Mouse (Mus musculus) neural tube, embryonic 15.5 days (tissue): Measurements from ENCODE around the gene Slco1a5. TPM values are rescaled to one million over a fixed set of nuclear protein-coding genes. Genes with fewer than 3 reads are reported as not detected.
A peak's percentile ranks its signal among the peaks of the same experiment; 100 is the strongest.

Experiments used
- ATAC-seq: fragments of 200-750 bp; cut with Nextera tagmentation; 2 replicates; pipeline ENCODE4 v1.8.0; 2017; ENCODE audit warnings: mild to moderate bottlenecking, moderate TSS enrichment, moderate library complexity; ENCODE audit not compliant: low FRiP score
- H3K27ac ChIP-seq: fragments of 300-500 bp; sonication (generic); replicated peaks from 2 replicates; pipeline ENCODE4 v1.5.1; 2015; ENCODE audit warnings: mild to moderate bottlenecking, inconsistent platforms
- H3K27me3 ChIP-seq: fragments of 300-500 bp; sonication (generic); replicated peaks from 2 replicates; pipeline ENCODE4 v1.6.1; 2015; ENCODE audit warnings: inconsistent platforms
- H3K36me3 ChIP-seq: fragments of 300-500 bp; sonication (generic); 2 replicates; pipeline ENCODE4 v1.6.1; 2015; ENCODE audit warnings: inconsistent platforms
- H3K4me1 ChIP-seq: fragments of 300-500 bp; sonication (generic); 2 replicates; pipeline ENCODE4 v1.6.1; 2015; ENCODE audit warnings: inconsistent platforms
- H3K4me2 ChIP-seq: fragments of 300-500 bp; sonication (generic); 2 replicates; pipeline ENCODE4 v1.6.1; 2015; ENCODE audit warnings: inconsistent platforms, mild to moderate bottlenecking, moderate library complexity
- H3K4me3 ChIP-seq: fragments of 300-500 bp; sonication (generic); replicated peaks from 2 replicates; pipeline ENCODE4 v1.5.1; 2015; ENCODE audit warnings: mild to moderate bottlenecking, inconsistent platforms
- H3K9ac ChIP-seq: fragments of 300-500 bp; sonication (generic); replicated peaks from 2 replicates; pipeline ENCODE4 v1.6.1; 2015; ENCODE audit warnings: mild to moderate bottlenecking, inconsistent platforms
- H3K9me3 ChIP-seq: fragments of 300-500 bp; sonication (generic); replicated peaks from 2 replicates; pipeline ENCODE4 v1.6.1; 2016; ENCODE audit warnings: inconsistent platforms
- WGBS: fragments of 180-500 bp; shearing (Covaris S2); methylation state at CpG from one replicate; pipeline ENCODE4 v1.1.7; 2015; ENCODE audit warnings: mixed read lengths; 5-methylcytosine and 5-hydroxymethylcytosine counted together
- polyA plus RNA-seq: library from polyadenylated mRNA; unstranded; fragments of >200 nt; fragmentation: Nextera tagmentation; extraction: Ambion mirVana; gene quantifications from 2 replicates; pipeline ENCODE4 v1.2.1, GENCODE M21; 2015

Slco1a5 gene
- polyA plus RNA-seq, 1 experiment from 2014 or later: 0.06 TPM

DNA sequence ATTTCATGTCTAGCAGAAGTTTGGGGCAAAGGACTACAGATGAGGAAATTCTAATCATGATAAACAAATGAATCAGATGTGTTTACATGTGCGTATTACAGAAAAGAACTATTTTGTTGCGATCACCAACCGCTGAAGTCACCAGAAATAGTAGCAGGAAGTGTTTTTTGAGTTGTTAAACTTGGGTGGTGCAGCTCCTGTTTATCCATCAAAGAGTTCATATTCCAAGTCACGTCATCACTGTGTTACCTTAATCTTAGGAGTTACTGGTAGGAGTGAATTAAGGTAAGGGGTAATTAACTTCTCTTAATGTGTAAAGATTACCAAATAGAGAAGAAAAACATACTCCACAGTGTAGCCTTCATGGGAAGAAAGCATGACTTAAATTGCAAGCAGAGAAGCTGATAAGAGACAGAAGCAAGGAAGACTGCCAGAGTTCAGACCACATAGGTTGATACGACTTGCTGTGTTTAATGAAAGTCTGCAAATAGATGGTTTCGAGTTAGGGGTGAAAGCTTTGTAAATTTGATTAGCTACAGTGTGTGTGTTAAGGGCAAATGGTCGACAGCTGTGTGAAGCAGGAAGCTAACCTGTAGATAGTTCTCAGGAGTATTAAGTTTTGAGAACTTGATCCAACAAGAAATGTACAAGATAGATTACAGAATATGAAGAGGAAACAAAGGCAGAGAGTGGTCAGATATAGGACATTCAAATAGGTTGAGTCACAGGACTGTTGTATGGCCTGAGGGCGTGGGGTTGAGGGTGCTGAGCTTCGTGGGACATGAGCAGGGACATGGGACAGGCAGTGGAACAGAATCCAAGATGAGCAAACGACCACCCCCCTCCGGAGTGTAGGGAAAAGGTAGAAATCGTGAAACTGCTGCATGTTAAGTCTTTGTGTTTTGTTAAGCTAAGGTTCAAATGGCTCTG lies 23.7 kb upstream of the Slco1a5 start:
- H3K4me3 ChIP-seq: peak overlapping the region; percentile 92
- H3K9me3 ChIP-seq: no peaks in the 10 kb centered on the region
- peak overlapping the region; percentile 62 for H3K4me2 ChIP-seq
- no peak overlapping the region for H3K27ac ChIP-seq
- peaks cover 22% of the 10 kb centered on the region for H3K36me3 ChIP-seq
- peak overlapping the region; percentile 67; the same call in 1 of the 2 replicates for H3K9ac ChIP-seq
- no peak for ATAC-seq
- H3K27me3 ChIP-seq: no peaks in the 10 kb centered on the region
- H3K4me1 ChIP-seq: peaks cover 15% of the 10 kb centered on the region
- 64% methylated on average over 12 of the region's 12 CpGs for WGBS

DNA sequence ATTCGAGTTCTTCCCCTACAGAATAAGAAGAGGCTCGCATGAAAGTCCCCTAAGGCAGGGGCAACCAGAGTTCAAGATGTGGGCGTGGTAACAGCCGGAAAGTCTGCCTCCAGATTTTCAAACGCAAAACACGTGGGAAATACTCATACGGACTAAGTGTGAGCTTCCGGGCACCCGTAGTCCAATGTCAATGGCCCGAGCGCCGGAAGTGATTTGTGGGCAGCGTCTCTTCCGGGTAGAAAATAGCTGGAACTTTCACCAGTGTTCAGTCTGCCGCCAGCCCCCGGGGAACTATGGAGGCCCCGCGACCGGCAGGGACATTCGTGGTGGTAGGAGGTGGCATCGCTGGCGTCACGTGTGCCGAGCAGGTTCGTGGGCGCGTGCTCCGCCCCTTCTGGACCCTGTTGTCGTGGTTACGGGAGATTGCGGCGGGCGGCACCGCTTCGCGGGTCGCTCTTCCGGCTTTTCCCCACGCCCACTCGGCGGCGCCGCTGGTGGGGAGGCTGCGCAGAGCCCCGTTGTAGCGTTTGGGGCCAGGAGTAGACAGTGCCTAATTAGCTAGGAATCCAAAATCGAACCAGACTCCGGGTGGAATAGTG lies 22.8 kb upstream of the Slco1a5 start, which contains the start of gene Pyroxd1:
Pyroxd1 (plus strand) TSS at position 215 of the 599 bp plus-strand sequence.
- H3K4me3 ChIP-seq: peak within 1 kb of the TSS; percentile 92
- peak; percentile 97 for ATAC-seq
- H3K27ac ChIP-seq: peak within 1 kb of the TSS; percentile 88
- H3K27me3 ChIP-seq: no peaks in the 10 kb centered on the region
- peak within 1 kb of the TSS; percentile 62 for H3K4me2 ChIP-seq
- peak within 1 kb of the TSS; percentile 67 for H3K9ac ChIP-seq
- peaks cover 13% of the 10 kb centered on the region for H3K36me3 ChIP-seq
- H3K4me1 ChIP-seq: peaks cover 15% of the 10 kb centered on the region
- WGBS: under 1% methylated on average over 48 of the region's 48 CpGs
- no peaks in the 10 kb centered on the region for H3K9me3 ChIP-seq

DNA sequence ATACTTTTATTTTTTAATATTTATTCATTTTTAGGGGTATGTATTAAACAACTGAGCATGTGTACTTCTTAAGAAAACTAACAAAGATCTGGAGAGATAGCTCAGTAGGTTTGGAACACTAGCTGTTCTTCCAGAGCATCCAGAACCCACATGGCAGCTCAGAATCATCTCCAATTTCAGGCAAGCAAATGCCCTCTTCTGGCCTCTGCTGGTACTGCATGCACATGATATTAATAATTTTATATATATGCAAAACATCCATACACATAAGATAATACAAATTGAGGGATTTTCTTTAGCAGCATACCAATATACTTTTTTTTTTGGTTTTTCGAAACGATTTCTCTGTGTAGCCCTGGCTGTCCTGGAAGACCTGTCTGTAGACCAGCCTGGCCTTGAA lies 20.8 kb upstream of the Slco1a5 start:
- Histone ChIP-seq H3K4me3 (no peak overlapping the region), H3K36me3 (0 out of 2 replicates have a peak, but pooled peaks cover under 1% of the 10 kb centered on the region), H3K9me3 (no peaks in the 10 kb centered on the region), H3K27ac (no peak overlapping the region), H3K4me2 (no peak overlapping the region), H3K4me1 (peaks cover 15% of the 10 kb centered on the region), H3K27me3 (no peaks in the 10 kb centered on the region), H3K9ac (no peak overlapping the region)
- 81% methylated on average over 2 of the region's 2 CpGs for WGBS
- ATAC-seq: no peak

DNA sequence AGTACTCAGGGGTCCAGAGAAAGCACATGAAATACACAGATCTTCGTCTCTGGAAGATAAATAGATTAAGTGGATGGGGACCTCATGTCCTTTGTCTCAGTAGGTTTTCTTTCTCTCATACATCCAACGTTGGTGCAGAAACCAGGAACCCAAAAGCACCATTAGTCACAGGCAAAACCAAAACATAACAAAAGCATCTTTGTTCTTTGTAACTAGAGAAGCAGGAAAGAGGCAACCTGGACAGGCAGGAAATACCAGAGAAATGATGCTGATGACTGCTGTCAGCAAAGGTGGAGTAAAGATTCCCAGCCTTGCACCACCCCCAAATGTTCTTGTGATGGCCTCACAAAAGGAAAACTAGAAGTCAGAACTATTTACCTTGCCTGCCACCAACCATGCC lies 16.8 kb upstream of the Slco1a5 start:
- no peak overlapping the region for H3K27ac ChIP-seq
- H3K36me3 ChIP-seq: no peaks in the 10 kb centered on the region
- H3K27me3 ChIP-seq: no peaks in the 10 kb centered on the region
- 55% methylated on average over 2 of the region's 2 CpGs for WGBS
- H3K9ac ChIP-seq: no peak overlapping the region
- no peak overlapping the region for H3K4me3 ChIP-seq
- H3K4me2 ChIP-seq: no peak overlapping the region
- H3K9me3 ChIP-seq: no peaks in the 10 kb centered on the region
- H3K4me1 ChIP-seq: no peaks in the 10 kb centered on the region
- ATAC-seq: no peak

DNA sequence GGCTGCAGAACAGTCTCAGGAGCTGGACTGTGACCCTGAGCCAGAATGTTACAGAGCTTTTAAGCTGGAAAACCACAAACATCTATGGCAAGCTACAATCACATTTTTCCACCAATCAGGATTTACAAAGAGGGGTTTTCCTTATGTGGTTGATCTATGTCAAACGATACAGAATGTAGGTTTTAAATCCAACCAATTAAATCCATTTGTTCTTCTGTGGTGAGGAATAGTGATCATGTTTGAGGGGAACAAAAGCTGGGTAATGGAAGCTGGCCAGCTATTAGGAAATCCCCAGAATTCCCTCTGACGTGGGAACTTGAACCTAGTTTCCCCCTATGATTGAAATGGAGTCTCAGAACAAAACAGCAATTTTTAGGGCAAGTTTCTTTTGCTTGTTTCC lies 16.2 kb upstream of the Slco1a5 start:
- H3K4me3 ChIP-seq: no peak overlapping the region
- 74% methylated on average over 2 of the region's 2 CpGs for WGBS
- no peak for ATAC-seq
- no peak overlapping the region for H3K4me2 ChIP-seq
- H3K4me1 ChIP-seq: no peaks in the 10 kb centered on the region
- no peaks in the 10 kb centered on the region for H3K9me3 ChIP-seq
- H3K27me3 ChIP-seq: no peaks in the 10 kb centered on the region
- H3K36me3 ChIP-seq: no peaks in the 10 kb centered on the region
- H3K9ac ChIP-seq: no peak overlapping the region
- no peak overlapping the region for H3K27ac ChIP-seq

DNA sequence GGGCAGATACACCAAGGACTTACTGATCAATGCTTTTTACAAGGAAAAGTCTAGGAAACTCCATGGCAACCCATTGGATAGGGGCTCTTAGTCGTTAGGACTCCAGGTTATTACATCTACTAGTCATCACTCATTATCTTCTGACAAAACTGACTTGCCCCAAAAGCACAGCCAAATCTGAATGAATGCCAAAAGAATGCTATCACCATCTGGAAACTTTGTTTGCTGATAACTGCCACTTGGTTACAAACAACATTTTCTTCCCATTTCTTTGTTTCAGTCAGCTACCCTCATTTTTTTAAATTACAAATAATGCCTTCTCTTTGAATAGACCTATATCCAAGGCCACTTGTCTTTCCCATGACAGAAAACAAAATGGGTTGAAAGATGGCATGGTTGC lies 6.4 kb upstream of the Slco1a5 start:
- no peaks in the 10 kb centered on the region for H3K27me3 ChIP-seq
- H3K4me2 ChIP-seq: no peak overlapping the region
- no peak overlapping the region for H3K9ac ChIP-seq
- H3K27ac ChIP-seq: no peak overlapping the region
- no peaks in the 10 kb centered on the region for H3K9me3 ChIP-seq
- WGBS: 65% methylated on average over 1 of the region's 1 CpGs
- H3K4me3 ChIP-seq: no peak overlapping the region
- no peak for ATAC-seq
- H3K4me1 ChIP-seq: no peaks in the 10 kb centered on the region
- no peaks in the 10 kb centered on the region for H3K36me3 ChIP-seq

DNA sequence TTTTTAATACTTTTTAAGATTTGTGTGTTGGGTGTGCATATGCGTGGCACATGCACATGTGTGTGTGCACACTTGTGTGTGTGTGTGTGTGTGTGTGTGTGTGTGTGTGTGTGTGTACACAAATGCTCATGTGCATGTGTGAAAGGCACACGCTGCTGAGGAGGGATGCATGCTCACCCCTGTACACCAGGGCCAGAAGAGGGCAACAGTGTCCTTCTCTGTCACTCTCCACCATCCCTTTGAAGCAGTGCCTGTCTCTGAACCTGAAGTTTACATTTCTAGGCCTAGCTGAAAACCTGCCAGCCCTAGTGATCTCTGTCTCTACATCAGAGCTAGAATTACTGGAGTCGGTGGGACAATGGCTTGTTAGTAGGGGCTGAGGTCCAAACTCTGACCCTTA lies 3.8 kb upstream of the Slco1a5 start:
- Histone ChIP-seq H3K9me3 (no peaks in the 10 kb centered on the region), H3K4me2 (no peak overlapping the region), H3K27me3 (no peaks in the 10 kb centered on the region), H3K9ac (no peak overlapping the region), H3K27ac (no peak overlapping the region), H3K4me1 (no peaks in the 10 kb centered on the region), H3K4me3 (no peak overlapping the region), H3K36me3 (no peaks in the 10 kb centered on the region)
- 86% methylated on average over 3 of the region's 3 CpGs for WGBS
- ATAC-seq: no peak

DNA sequence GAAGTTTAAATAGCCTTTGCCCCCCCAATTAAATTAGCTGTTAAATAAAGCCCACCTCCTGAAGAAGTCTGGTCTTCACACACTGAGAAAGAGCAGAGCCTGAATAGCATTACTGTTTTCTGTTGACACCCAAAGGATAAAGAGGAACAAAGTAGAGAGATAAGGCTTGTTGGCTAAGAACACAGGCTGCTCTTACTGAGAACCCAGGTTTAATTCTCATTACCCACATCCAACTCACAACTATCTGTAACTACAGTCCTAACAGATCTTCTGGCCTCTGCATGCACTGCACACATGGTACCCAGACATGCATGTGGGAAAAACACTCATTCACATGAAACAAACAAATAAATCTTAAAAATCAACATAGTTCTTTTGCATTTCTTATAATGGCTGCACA lies 5.7 kb downstream of the Slco1a5 start:
- no peaks in the 10 kb centered on the region for H3K36me3 ChIP-seq
- H3K4me1 ChIP-seq: no peaks in the 10 kb centered on the region
- no peaks in the 10 kb centered on the region for H3K9me3 ChIP-seq
- no peak overlapping the region for H3K4me3 ChIP-seq
- H3K4me2 ChIP-seq: no peak overlapping the region
- ATAC-seq: no peak
- no peak overlapping the region for H3K9ac ChIP-seq
- H3K27ac ChIP-seq: no peak overlapping the region
- H3K27me3 ChIP-seq: no peaks in the 10 kb centered on the region

DNA sequence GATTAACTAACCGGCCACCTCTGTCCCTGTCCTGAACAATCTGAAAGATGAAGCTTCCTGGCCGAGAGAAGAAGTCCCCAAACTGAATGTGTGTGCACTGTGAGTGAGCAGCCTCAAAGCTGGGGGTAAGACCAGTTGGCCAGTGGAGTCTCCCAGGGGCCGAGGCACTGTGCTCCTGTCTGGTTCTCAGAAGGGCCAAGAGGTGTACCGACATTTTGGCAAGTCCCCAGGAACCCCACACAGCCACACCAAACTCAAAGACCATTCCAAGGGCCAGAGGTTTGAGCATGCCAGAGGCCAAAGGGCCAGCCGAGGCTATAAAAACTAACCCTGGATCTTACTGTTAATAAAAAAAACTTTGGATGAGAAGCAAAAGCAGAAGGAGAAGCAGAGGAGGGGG lies 8.5 kb downstream of the Slco1a5 start:
- Histone ChIP-seq H3K9me3 (peaks cover 5% of the 10 kb centered on the region; the same call in 1 of the 2 replicates), H3K27me3 (no peaks in the 10 kb centered on the region), H3K36me3 (no peaks in the 10 kb centered on the region), H3K4me1 (no peaks in the 10 kb centered on the region), H3K27ac (no peak overlapping the region), H3K4me3 (no peak overlapping the region), H3K9ac (no peak overlapping the region), H3K4me2 (no peak overlapping the region)
- 90% methylated on average over 5 of the region's 5 CpGs for WGBS
- ATAC-seq: no peak

DNA sequence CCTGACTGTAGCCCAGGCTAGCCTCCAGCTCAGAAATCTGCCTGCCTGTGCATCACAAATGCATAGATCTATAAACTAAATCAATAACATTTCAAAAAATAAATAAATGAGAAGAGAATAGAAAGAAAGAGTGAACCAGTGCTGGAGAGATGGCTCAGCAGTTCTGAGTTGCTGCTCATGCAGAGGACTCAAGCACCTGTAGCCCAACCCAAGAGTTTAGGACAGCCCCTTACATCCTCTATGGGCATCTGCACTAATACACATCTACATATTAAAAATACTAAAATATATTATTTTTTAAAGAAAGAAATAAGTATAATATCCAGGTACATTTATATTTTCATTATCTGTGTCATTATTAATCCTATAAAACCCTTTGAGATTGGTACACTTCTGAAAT lies 17.7 kb downstream of the Slco1a5 start:
- Histone ChIP-seq H3K4me2 (no peak overlapping the region), H3K4me3 (no peak overlapping the region), H3K9me3 (peaks cover 5% of the 10 kb centered on the region; the same call in 1 of the 2 replicates), H3K9ac (no peak overlapping the region), H3K27ac (no peak overlapping the region), H3K36me3 (no peaks in the 10 kb centered on the region), H3K27me3 (no peaks in the 10 kb centered on the region), H3K4me1 (no peaks in the 10 kb centered on the region)
- ATAC-seq: no peak

DNA sequence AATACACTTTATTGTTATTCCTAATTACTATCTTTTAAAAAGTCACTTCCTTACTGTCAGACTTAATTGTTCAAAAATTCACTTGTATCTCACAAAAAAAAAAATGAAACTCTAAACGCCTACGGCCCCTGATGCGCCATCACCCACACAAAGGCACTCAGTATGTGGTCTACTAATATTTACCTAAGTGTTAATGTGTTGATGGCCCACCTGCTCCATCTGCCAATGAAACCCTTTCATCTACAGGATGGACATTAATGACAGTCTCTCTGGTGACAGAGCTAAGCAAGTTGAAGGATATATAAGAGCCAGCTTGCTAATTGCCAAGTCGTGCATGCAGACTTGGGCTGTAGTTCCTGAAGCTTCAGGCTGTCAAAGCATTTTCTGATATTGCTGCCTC lies 24.7 kb downstream of the Slco1a5 start, which contains the start of gene Iapp:
Iapp (plus strand) TSS at position 326 of the 400 bp plus-strand sequence.
- Histone ChIP-seq H3K27ac (no peak within 1 kb of the TSS), H3K4me3 (no peak within 1 kb of the TSS), H3K36me3 (no peaks in the 10 kb centered on the region), H3K4me2 (no peak within 1 kb of the TSS), H3K9me3 (no peaks in the 10 kb centered on the region), H3K9ac (no peak within 1 kb of the TSS), H3K4me1 (no peaks in the 10 kb centered on the region), H3K27me3 (no peaks in the 10 kb centered on the region)
- no peak for ATAC-seq
- WGBS: 44% methylated on average over 4 of the region's 4 CpGs
